Mouse (Mus musculus) olfactory bulb, adult 2 months (tissue): Measurements from ENCODE around the gene Tk2. TPM values are rescaled to one million over a fixed set of nuclear protein-coding genes. Genes with fewer than 3 reads are reported as not detected.

Source experiments
- H3K27ac ChIP-seq: fragments of 200-500 bp; 2 replicates; pipeline ENCODE4 v1.5.1; 2012; ENCODE audit warnings: low read depth, low read length; ENCODE audit not compliant: insufficient read depth
- H3K4me1 ChIP-seq: fragments of 200-500 bp; 2 replicates; pipeline ENCODE4 v1.6.1; 2012; ENCODE audit warnings: low read length; ENCODE audit not compliant: control insufficient read depth, insufficient read depth
- H3K4me3 ChIP-seq: fragments of 200-500 bp; 2 replicates; pipeline ENCODE4 v1.5.1; 2012; ENCODE audit warnings: mild to moderate bottlenecking, low read depth, low read length, moderate library complexity; ENCODE audit not compliant: insufficient read depth
- CTCF ChIP-seq: fragments of 200-500 bp; IDR thresholded peaks from 2 replicates; pipeline ENCODE4 v1.5.1; 2012; ENCODE audit warnings: low read depth, mild to moderate bottlenecking, low read length, moderate library complexity; ENCODE audit not compliant: insufficient read depth
- POLR2A ChIP-seq: fragments of 200-500 bp; IDR thresholded peaks from 2 replicates; pipeline ENCODE4 v1.6.1; 2012; ENCODE audit warnings: mild to moderate bottlenecking, low read depth, low read length, moderate library complexity; ENCODE audit not compliant: insufficient read depth
- WGBS: fragments of 180-500 bp; shearing (Covaris S2); methylation state at CpG from one replicate; pipeline ENCODE4 v1.1.7; 2018; 5-methylcytosine and 5-hydroxymethylcytosine counted together
- polyA plus RNA-seq: library from polyadenylated mRNA; stranded (reverse); fragments of >200 nt; gene quantifications from 2 replicates; pipeline ENCODE4 v1.2.4, GENCODE M21; 2012; ENCODE audit warnings: low replicate concordance; ENCODE audit not compliant: missing spikeins, insufficient read depth, insufficient read length

The Tk2 gene
- polyA plus RNA-seq, 1 experiment = not detected

DNA sequence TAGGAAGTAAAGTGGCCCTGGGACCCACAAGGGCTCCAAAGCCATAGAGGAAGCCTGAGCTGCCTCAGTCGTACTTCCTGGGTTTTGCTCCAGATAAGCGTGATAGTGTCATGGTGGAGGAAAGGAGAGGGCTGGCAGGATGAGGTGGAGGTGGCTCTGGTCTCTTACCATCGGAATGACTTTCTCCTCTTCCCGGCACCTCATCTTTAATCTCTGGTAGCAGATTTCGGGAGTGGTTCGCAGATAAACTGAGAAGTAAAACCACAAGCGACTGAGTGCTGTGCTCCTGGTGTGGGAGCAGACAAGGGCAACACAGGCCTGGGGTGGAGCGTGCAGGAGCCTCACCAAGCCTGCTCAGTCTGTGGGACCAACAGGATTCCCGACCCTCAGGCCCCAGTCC, 18.0 kb downstream of the Tk2 start:
- TF ChIP-seq POLR2A (no peak), CTCF (no peak)
- WGBS = 93% methylated on average over 9 of the region's 9 CpGs
- H3K4me3 ChIP-seq = no peak overlapping the region

GRCm38 (mm10) chr8:104227048-104227447, 21.3 kb downstream of the Tk2 start:
- 94% methylated on average over 5 of the region's 5 CpGs for WGBS
- Histone ChIP-seq H3K27ac (no peak overlapping the region), H3K4me1 (no peaks in the 10 kb centered on the region), H3K4me3 (no peak overlapping the region)
- TF ChIP-seq POLR2A = no peak
- TF ChIP-seq CTCF = no peak

More for the DNA sequence above, 18.0 kb downstream of the Tk2 start:
- H3K4me1 ChIP-seq = no peaks in the 10 kb centered on the region
- H3K27ac ChIP-seq = no peak overlapping the region

DNA sequence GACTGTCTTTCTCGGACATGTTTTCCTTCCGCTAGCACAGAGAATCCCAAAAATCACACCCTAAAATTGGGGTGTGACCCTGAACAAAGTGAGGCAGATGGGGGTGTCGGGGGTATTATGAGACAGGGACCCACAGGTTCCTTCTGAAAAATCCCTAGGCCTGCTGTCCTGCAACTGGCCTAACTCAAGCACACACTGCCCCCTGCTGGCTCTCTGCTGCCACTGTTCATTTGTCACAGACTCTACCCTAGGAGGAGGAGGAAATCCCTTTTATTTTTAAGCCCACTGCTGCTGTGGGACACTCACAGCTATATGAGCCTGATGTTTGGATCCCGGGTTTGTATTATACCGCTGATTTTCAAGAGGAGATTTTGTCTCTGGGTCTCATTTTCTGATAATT, 28.6 kb downstream of the Tk2 start:
- H3K4me3 ChIP-seq = no peak overlapping the region
- H3K27ac ChIP-seq = no peak overlapping the region
- WGBS = 45% methylated on average over 5 of the region's 5 CpGs
- no peak for TF ChIP-seq POLR2A
- TF ChIP-seq CTCF = peak; percentile 79
- H3K4me1 ChIP-seq = 0 out of 2 replicates have a peak, but pooled peaks cover 2% of the 10 kb centered on the region

- WGBS = 29% methylated on average over 11 of the region's 11 CpGs
- TF ChIP-seq POLR2A = no peak
- peak; percentile 31; the same call in 1 of the 2 replicates for TF ChIP-seq CTCF
- H3K4me3 ChIP-seq = no peak overlapping the region
- 0 out of 2 replicates have a peak, but pooled peaks cover 2% of the 10 kb centered on the region for H3K4me1 ChIP-seq
- H3K27ac ChIP-seq = no peak overlapping the region
Measured at GRCm38 (mm10) chr8:104219079-104219478, 29.3 kb downstream of the Tk2 start.

DNA sequence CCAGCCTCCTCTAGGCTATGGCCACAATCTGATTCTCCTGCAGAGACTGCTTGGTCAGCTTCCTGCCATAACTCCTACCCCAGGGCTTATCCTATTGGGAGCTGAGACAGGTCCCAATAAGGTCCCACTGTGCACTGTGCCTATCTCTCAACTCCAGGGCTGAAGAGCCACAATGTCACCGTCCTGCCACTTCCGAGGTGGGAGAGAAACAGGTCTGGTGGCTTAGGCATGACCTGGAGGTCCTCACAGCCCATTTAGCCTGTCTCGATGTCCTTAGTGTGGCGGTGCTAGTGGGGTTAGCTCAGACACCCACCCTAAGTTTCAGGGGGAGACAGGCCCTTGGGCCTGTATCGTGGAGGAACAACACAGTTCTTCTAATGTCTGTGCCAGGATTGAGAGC, 30.8 kb downstream of the Tk2 start:
- TF ChIP-seq POLR2A = no peak
- no peak for TF ChIP-seq CTCF
- Histone ChIP-seq H3K27ac (no peak overlapping the region), H3K4me1 (0 out of 2 replicates have a peak, but pooled peaks cover 2% of the 10 kb centered on the region), H3K4me3 (no peak overlapping the region)
- 96% methylated on average over 5 of the region's 5 CpGs for WGBS

- WGBS = 83% methylated on average over 3 of the region's 3 CpGs
- no peak for TF ChIP-seq POLR2A
- no peak for TF ChIP-seq CTCF
- H3K27ac ChIP-seq = no peak overlapping the region
- no peaks in the 10 kb centered on the region for H3K4me1 ChIP-seq
- no peak overlapping the region for H3K4me3 ChIP-seq
Measured at GRCm38 (mm10) chr8:104205292-104205691, 43.1 kb downstream of the Tk2 start.

DNA sequence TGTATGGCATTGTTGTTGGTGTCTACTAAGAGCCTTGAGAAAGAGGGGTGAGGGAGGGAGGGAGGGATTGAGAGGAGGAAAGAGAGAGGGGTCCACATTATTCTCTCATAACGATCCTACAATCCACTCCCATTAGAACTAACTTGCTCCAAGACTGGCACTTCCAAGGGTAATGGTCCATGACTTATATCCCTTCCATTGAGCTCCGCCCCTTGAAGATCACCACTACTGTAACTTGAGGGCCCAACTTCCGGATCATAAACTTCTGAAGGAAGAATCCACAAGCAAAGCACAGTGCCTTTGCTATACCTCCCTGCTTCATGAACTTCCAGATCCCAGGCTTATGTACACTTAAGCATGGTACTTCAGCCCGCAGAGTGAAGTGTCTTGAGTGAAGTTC, 46.0 kb downstream of the Tk2 start:
- no peak for TF ChIP-seq CTCF
- no peak for TF ChIP-seq POLR2A
- 90% methylated on average over 4 of the region's 4 CpGs for WGBS
- no peaks in the 10 kb centered on the region for H3K4me1 ChIP-seq
- no peak overlapping the region for H3K27ac ChIP-seq
- no peak overlapping the region for H3K4me3 ChIP-seq

DNA sequence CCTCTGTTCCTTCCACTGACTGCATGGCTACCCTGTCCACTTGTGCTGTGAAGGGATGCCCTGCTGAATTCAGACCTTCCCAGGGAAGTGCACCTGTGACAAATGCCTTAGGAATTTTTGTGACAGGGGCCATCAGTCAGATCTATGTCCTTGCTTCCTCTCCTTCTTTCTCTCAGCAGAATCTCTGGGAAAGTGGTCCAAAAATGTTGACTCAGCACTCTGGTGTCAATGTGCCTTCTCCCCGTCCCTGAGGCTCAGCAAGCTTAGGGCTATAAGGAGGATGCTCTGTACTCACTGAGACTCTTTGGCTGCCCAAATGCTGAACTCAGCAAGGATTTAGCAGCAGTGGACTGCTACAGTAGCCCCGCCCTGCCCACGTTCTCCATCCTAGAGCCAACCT, 46.7 kb downstream of the Tk2 start:
- Histone ChIP-seq H3K27ac (no peak overlapping the region), H3K4me1 (no peaks in the 10 kb centered on the region), H3K4me3 (no peak overlapping the region)
- WGBS = 93% methylated on average over 3 of the region's 3 CpGs
- TF ChIP-seq POLR2A (no peak), CTCF (no peak)

GRCm38 (mm10) chr8:104199802-104200201, 48.6 kb downstream of the Tk2 start:
- WGBS = 83% methylated on average over 5 of the region's 5 CpGs
- Histone ChIP-seq H3K4me1 (no peaks in the 10 kb centered on the region), H3K27ac (no peak overlapping the region), H3K4me3 (no peak overlapping the region)
- no peak for TF ChIP-seq POLR2A
- TF ChIP-seq CTCF = no peak

GRCm38 (mm10) chr8:104191496-104191895, 56.9 kb downstream of the Tk2 start:
- TF ChIP-seq POLR2A (no peak), CTCF (no peak)

More at GRCm38 (mm10) chr8:104191496-104191895, 56.9 kb downstream of the Tk2 start:
- no peak overlapping the region for H3K27ac ChIP-seq
- peaks cover 2% of the 10 kb centered on the region; the same call in 1 of the 2 replicates for H3K4me1 ChIP-seq
- 47% methylated on average over 11 of the region's 11 CpGs for WGBS
- no peak overlapping the region for H3K4me3 ChIP-seq
